Mouse (Mus musculus): ENCODE measurements at regions not wholly inside any gene's neighbourhood (a gene's known extent, or its start where the extent isn't known, plus 50 kb on each side); places are given as distances from the start of the nearest gene placed in this dataset.

- no peak for TF ChIP-seq CTCF (conservative IDR thresholded peaks at IDR 0.05; ENCODE audit: insufficient read depth, insufficient read length, low read depth, low read length)
- no peak for TF ChIP-seq POLR2A (IDR thresholded peaks at IDR 0.05; ENCODE audit: low read depth, low read length)
These were observed 129.4 kb upstream of the Dph6 start for GRCm38 (mm10) chr2:114784191-114784590.
